In the genomic region with DNA sequence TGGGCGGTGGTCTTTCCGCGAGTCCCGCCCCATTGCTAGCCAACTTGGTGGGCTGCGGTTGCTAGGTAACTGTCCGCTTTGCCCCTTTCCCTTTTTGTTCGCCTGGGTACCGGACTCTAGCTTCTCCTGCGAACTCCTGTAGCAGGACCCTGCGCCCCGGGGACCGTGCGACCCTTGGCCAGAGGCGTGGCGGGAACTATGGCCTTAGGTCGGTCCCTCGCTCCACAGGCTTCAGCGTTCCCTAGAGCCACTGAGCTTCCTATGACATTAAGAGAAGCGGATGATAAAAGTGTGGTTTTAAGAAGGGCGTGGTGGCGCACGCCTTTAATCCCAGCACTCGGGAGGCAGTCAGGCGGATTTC, we compare ENCODE assay signal across 9 mouse cellular contexts. TPM values are rescaled to one million over a fixed set of nuclear protein-coding genes. Genes with fewer than 3 reads are reported as not detected.
DNase-seq lines count a peak whose midpoint lies in the region; ATAC-seq and TF ChIP-seq lines count a peak whose summit lies in the region.
"Had no signal": no experiment of that assay in that cellular context is flagged by ENCODE, and none has a peak within 500 bp of the region (broad histone marks: within the 10 kb centered on the region; RNA-seq: fewer than 3 reads in every experiment).

No protein-coding gene starts in this region.

- H3K4me1 ChIP-seq in lung, adult 2 months (ENCODE audit: control insufficient read depth, insufficient read depth, low read length) = peaks cover 4% of the 10 kb centered on the region; the same call in 1 of the 2 replicates
- H3K4me1 ChIP-seq in limb, embryonic 12.5 days (replicated peaks) = peaks cover 6% of the 10 kb centered on the region
- peaks cover 26% of the 10 kb centered on the region for H3K4me1 ChIP-seq in neural tube, embryonic 15.5 days

- H3K9ac ChIP-seq in limb, embryonic 12.5 days (replicated peaks) = peak overlapping the region; percentile 69
- peak overlapping the region; percentile 76 for H3K9ac ChIP-seq in neural tube, embryonic 15.5 days (replicated peaks)

- no peak for DNase-seq in lung, adult 2 months
- DNase-seq in lung, postnatal 14 days = no peak
- DNase-seq in layer of hippocampus, postnatal 25 days (ENCODE audit: extremely low spot score in 1 of 2, low spot score in 1 of 2) = no peak
- DNase-seq in left cerebral cortex, adult 8-10 months (ENCODE audit: low spot score in 2 of 2) = no peak
- DNase-seq in right cerebral cortex, postnatal 4 days = no peak

- peaks cover 10% of the 10 kb centered on the region for H3K36me3 ChIP-seq in limb, embryonic 12.5 days
- H3K36me3 ChIP-seq in neural tube, embryonic 15.5 days = peaks cover 17% of the 10 kb centered on the region

- no peaks in the 10 kb centered on the region for H3K27me3 ChIP-seq in limb, embryonic 12.5 days
- H3K27me3 ChIP-seq in neural tube, embryonic 15.5 days (replicated peaks) = no peaks in the 10 kb centered on the region

- under 1% methylated on average over 24 of the region's 24 CpGs for WGBS in lung, adult 2 months
- WGBS in limb, embryonic 12.5 days = 1% methylated on average over 24 of the region's 24 CpGs
- 1% methylated on average over 24 of the region's 24 CpGs for WGBS in neural tube, embryonic 15.5 days

- H3K4me2 ChIP-seq in limb, embryonic 12.5 days = peak overlapping the region; percentile 74
- peak overlapping the region; percentile 82 for H3K4me2 ChIP-seq in neural tube, embryonic 15.5 days

- ATAC-seq in erythroblast, adult 5-6 weeks (replicated peaks; ENCODE audit: low FRiP score, poor library complexity, severe bottlenecking) = peak; percentile 42
- peak; percentile 62 for ATAC-seq in limb, embryonic 12.5 days (ENCODE audit: insufficient number of reproducible peaks, insufficient read depth, low FRiP score, low TSS enrichment, low read depth)
- ATAC-seq in neural tube, embryonic 15.5 days (ENCODE audit: low FRiP score) = peak; percentile 50; the same call in 1 of the 2 replicates

- TF ChIP-seq CTCF in lung, adult 2 months (IDR thresholded peaks at IDR 0.05; ENCODE audit: insufficient read depth, low read length) = no peak

- peak overlapping the region; percentile 94 for H3K4me3 ChIP-seq in lung, adult 2 months (replicated peaks; ENCODE audit: extremely low read depth, low read depth, low read length)
- H3K4me3 ChIP-seq in limb, embryonic 12.5 days (replicated peaks) = peak overlapping the region; percentile 66
- H3K4me3 ChIP-seq in neural tube, embryonic 15.5 days (replicated peaks) = peak overlapping the region; percentile 85

- peak overlapping the region; percentile 94 for H3K27ac ChIP-seq in limb, embryonic 12.5 days
- peak overlapping the region; percentile 98 for H3K27ac ChIP-seq in neural tube, embryonic 15.5 days (replicated peaks)

- no peaks in the 10 kb centered on the region for H3K9me3 ChIP-seq in limb, embryonic 12.5 days
- no peaks in the 10 kb centered on the region for H3K9me3 ChIP-seq in neural tube, embryonic 15.5 days (replicated peaks)

- no peak for TF ChIP-seq POLR2A in lung, adult 2 months (IDR thresholded peaks at IDR 0.05; ENCODE audit: borderline replicate concordance, extremely low read depth, low read depth, low read length)

RNA-seq across cellular contexts. Expression of gene Ap1m1, which starts 0.6 kb away (rescaled TPM):
- 67.5 and 78.6 TPM in 2 replicates for polyA plus RNA-seq in lung, adult 2 months (2012; rRNA removed)
- 36.9 and 46.8 TPM in 2 replicates for total RNA-seq in erythroblast, adult 5-6 weeks (2015; ENCODE audit: low replicate concordance)
- total RNA-seq in erythroblast, adult 5-6 weeks (2017; ENCODE audit: low replicate concordance) = 15.7 and 22.7 TPM in 2 replicates
- polyA plus RNA-seq in limb, embryonic 12.5 days (2016; fragmentation: Nextera tagmentation; extraction: Ambion mirVana) = 122 and 123 TPM in 2 replicates
- 235 and 249 TPM in 2 replicates for polyA plus RNA-seq in neural tube, embryonic 15.5 days (2015; fragmentation: Nextera tagmentation; extraction: Ambion mirVana)
- 10 to 100 TPM; 85.8 to 96.2 TPM for total RNA-seq in layer of hippocampus, postnatal 25 days (2021)
- total RNA-seq in left cerebral cortex, adult 8-10 months (2022) = 10 to 100 TPM; 72.0 to 83.7 (median 76.7) TPM

RNA-seq across cellular contexts. Expression of gene Fam32a, which starts 20.9 kb away (rescaled TPM):
- polyA plus RNA-seq in lung, adult 2 months (2012; rRNA removed) = 35.9 and 50.0 TPM in 2 replicates
- 31.1 and 32.9 TPM in 2 replicates for total RNA-seq in erythroblast, adult 5-6 weeks (2015; ENCODE audit: low replicate concordance)
- 30.3 and 36.4 TPM in 2 replicates for total RNA-seq in erythroblast, adult 5-6 weeks (2017; ENCODE audit: low replicate concordance)
- 63.5 and 64.2 TPM in 2 replicates for polyA plus RNA-seq in limb, embryonic 12.5 days (2016; fragmentation: Nextera tagmentation; extraction: Ambion mirVana)
- polyA plus RNA-seq in neural tube, embryonic 15.5 days (2015; fragmentation: Nextera tagmentation; extraction: Ambion mirVana) = 78.7 and 86.4 TPM in 2 replicates
- total RNA-seq in layer of hippocampus, postnatal 25 days (2021) = 10 to 100 TPM; 57.4 to 60.6 TPM
- 10 to 100 TPM; 57.9 to 61.4 (median 58.4) TPM for total RNA-seq in left cerebral cortex, adult 8-10 months (2022)

RNA-seq across cellular contexts. Expression of gene Gm11034, which starts 26.9 kb away (rescaled TPM):
- polyA plus RNA-seq in lung, adult 2 months (2012; rRNA removed) = not detected in 2 replicates
- not detected in 2 replicates for total RNA-seq in erythroblast, adult 5-6 weeks (2015; ENCODE audit: low replicate concordance)
- total RNA-seq in erythroblast, adult 5-6 weeks (2017; ENCODE audit: low replicate concordance) = not detected in 2 replicates
- polyA plus RNA-seq in limb, embryonic 12.5 days (2016; fragmentation: Nextera tagmentation; extraction: Ambion mirVana) = not detected in 2 replicates
- not detected in 2 replicates for polyA plus RNA-seq in neural tube, embryonic 15.5 days (2015; fragmentation: Nextera tagmentation; extraction: Ambion mirVana)
- total RNA-seq in layer of hippocampus, postnatal 25 days (2021) = not detected
- total RNA-seq in left cerebral cortex, adult 8-10 months (2022) = not detected
- total RNA-seq: adrenal gland, postnatal 4 days had no signal

RNA-seq across cellular contexts. Expression of gene Cib3, which starts 27.7 kb away (rescaled TPM):
- 0.25 TPM in 1 of 2 replicates, not detected in the other for polyA plus RNA-seq in lung, adult 2 months (2012; rRNA removed)
- total RNA-seq in erythroblast, adult 5-6 weeks (2015; ENCODE audit: low replicate concordance) = 1.7 TPM in 1 of 2 replicates, not detected in the other
- 1.8 and 5.4 TPM in 2 replicates for total RNA-seq in erythroblast, adult 5-6 weeks (2017; ENCODE audit: low replicate concordance)
- not detected in 2 replicates for polyA plus RNA-seq in limb, embryonic 12.5 days (2016; fragmentation: Nextera tagmentation; extraction: Ambion mirVana)
- not detected in 2 replicates for polyA plus RNA-seq in neural tube, embryonic 15.5 days (2015; fragmentation: Nextera tagmentation; extraction: Ambion mirVana)
- total RNA-seq in layer of hippocampus, postnatal 25 days (2021) = not detected
- not detected for total RNA-seq in left cerebral cortex, adult 8-10 months (2022)
- total RNA-seq: adrenal gland, postnatal 4 days had no signal

RNA-seq across cellular contexts. Expression of gene Hsh2d, which starts 50.9 kb away (rescaled TPM):
- 1.6 and 1.8 TPM in 2 replicates for polyA plus RNA-seq in lung, adult 2 months (2012; rRNA removed)
- 0.77 and 4.4 TPM in 2 replicates for total RNA-seq in erythroblast, adult 5-6 weeks (2015; ENCODE audit: low replicate concordance)
- 1.7 and 2.8 TPM in 2 replicates for total RNA-seq in erythroblast, adult 5-6 weeks (2017; ENCODE audit: low replicate concordance)
- not detected in 2 replicates for polyA plus RNA-seq in limb, embryonic 12.5 days (2016; fragmentation: Nextera tagmentation; extraction: Ambion mirVana)
- 0.70 TPM in 1 of 2 replicates, not detected in the other for polyA plus RNA-seq in neural tube, embryonic 15.5 days (2015; fragmentation: Nextera tagmentation; extraction: Ambion mirVana)
- total RNA-seq in layer of hippocampus, postnatal 25 days (2021) = not detected
- total RNA-seq in left cerebral cortex, adult 8-10 months (2022) = not detected
- total RNA-seq: adrenal gland, postnatal 4 days had no signal
